Mouse (Mus musculus) hematopoietic multipotent progenitor cell, adult 10-12 weeks (in vitro differentiated cells): Measurements from ENCODE around the gene 4930578G10Rik. TPM values are rescaled to one million over a fixed set of nuclear protein-coding genes. Genes with fewer than 3 reads are reported as not detected.

ENCODE experiments used
- polyA plus RNA-seq: library from polyadenylated mRNA; stranded (reverse); fragments of >175 nt; gene quantifications from 2 replicates; pipeline ENCODE4 v1.2.3, GENCODE M21; 2012; ENCODE audit warnings: low replicate concordance

Gene 4930578G10Rik
- polyA plus RNA-seq: not detected in 2 replicates

DNA sequence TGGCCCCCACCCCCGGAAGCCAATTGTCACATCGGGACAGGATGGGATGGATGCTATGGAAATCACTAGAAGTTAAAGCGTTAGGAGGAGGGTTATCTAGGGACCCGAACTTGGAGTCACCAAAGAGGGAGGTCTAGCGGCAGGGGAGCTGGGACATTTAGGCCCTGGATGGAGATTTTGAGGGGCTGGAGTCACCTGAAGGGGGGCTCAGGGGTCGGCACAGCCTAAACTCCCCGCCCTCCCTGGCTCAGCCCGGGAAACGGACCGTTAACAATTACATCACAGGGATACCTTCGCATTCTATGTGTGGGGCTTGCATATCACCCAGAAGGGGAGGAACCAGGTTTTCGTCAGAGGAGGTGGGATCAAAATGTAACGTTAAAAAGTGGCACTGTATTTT, at the start of gene 4930578G10Rik:
4930578G10Rik (plus strand) TSS at position 301 of the 400 bp plus-strand sequence.

DNA sequence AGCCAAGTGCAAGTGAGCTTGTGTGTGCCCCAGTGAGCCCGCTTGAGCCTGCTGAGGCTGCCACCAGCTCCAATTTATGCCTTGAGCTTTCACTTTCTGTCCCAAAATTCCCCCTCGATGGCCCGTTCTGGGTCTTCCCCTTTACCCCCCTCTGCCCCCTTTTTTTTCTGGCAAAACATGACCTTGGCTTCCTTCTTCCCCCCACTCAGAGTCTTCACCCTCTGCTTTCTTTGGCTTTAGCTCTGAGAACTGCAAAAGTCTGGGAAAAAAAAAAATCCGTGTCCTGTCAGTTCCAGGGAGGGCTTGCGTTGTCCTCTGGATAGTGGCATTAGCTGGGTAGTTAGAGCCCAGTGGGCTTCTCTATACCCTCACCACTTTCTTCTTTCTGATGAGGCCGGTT, 21.1 kb downstream of the 4930578G10Rik start, which contains the start of gene Ccl19:
Ccl19 (minus strand) TSS at position 101 of the 400 bp plus-strand sequence.

DNA sequence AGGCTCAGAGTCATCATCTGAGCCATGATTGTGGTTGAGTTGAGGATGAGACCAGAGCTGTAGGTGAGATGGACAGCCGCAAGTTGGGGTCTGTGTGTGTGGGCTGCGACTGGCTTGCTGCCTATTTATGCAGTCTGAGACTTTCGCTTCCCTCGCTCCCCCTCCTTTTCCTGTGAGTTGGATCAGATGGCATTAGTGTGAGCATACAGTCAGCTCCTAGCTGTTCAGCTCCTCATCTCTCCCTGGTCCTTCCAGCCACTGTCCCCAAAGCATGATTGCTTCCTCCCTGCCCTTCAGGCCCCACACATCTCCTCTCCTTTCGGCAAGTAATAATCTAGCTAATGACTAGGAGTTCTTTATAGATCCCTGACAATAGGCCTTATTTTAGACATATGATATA, 38.5 kb downstream of the 4930578G10Rik start, which contains the start of gene Ccl21a:
Ccl21a (minus strand) TSS at position 101 of the 400 bp plus-strand sequence.

DNA sequence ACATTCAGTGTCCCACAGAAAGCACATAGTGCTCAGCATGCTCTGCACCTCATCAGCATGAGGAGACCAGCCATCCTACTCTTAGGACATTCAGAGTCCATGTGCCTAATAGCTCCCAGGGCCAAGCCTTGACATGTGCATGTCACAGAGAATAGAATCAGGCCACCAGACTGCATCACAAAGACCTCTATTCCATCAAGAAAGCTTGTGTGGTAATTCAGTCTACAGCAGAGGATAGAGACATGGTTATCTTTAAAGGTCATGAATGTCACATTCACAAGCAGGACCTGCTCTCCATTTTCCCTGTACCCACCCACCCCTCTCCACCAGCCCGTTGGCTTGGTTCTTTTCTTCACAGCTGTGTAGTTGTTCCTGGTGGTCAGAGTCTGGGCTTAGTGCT, 118.4 kb downstream of the 4930578G10Rik start, which contains the start of gene Fam205a1:
Fam205a1 (minus strand) TSS at position 101 of the 400 bp plus-strand sequence.

DNA sequence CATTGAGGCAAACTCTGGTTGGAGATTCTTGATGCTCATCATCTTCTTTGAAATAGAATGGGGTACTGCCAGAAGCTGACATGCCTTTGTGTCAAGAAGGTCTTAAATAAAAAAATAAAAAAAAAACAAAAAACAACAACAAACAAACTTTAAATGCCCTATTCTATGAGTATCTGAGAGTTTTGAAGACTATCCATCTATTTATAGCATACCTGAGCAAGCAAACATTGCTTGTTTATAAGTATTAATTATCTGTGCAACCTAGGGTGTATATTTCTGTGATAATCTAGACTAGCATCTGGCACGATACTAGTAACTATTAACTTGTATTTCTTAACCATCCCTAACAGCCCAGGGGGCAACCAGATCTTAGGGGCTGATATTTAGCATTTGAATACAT, 121.3 kb downstream of the 4930578G10Rik start, which contains the start of gene Gm12394:
Gm12394 (minus strand) TSS at position 101 of the 400 bp plus-strand sequence.

DNA sequence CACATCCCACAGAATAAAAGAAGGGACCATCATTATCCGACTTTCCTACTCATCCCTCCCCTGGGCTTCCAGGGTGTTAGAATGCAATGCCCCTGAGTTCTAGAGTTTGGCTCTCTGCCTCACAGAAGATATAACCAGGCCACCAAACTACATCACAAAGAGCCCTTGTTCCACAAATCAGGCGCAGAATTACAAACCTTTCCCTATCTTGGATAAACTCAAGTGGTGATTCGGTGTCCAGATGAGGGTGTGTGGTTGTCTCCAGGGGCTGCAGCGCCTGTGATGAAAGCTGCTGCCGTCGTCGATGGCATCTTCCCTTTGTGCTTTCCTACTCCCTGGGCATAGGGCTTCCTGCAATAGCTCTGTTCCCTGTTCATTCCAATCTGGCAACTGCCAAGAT, 138.8 kb downstream of the 4930578G10Rik start, which contains the start of gene Fam205c:
Fam205c (minus strand) TSS at position 101 of the 400 bp plus-strand sequence.

Other genes starting within 250 kb of the 4930578G10Rik start
- not detected in 2 replicates for gene Fam205a2, start 207.4 kb upstream of the 4930578G10Rik start, polyA plus RNA-seq
- not detected in 2 replicates for gene Gm10591, start 123.3 kb upstream of the 4930578G10Rik start, polyA plus RNA-seq
- gene Gm2564, start 105.8 kb upstream of the 4930578G10Rik start, polyA plus RNA-seq: not detected in 2 replicates
- not detected in 2 replicates for gene Ccl27b, start 80.3 kb upstream of the 4930578G10Rik start, polyA plus RNA-seq
- not detected in 2 replicates for gene Il11ra2, start 73.7 kb upstream of the 4930578G10Rik start, polyA plus RNA-seq
- 0.25 TPM in 1 of 2 replicates, not detected in the other for gene Ccl19, start 21.0 kb downstream of the 4930578G10Rik start, polyA plus RNA-seq
- gene Ccl21a, start 38.4 kb downstream of the 4930578G10Rik start, polyA plus RNA-seq: 1.2 and 4.8 TPM in 2 replicates
- not detected in 2 replicates for gene Fam205a1, start 118.3 kb downstream of the 4930578G10Rik start, polyA plus RNA-seq
- gene Gm12394, start 121.2 kb downstream of the 4930578G10Rik start, polyA plus RNA-seq: not detected in 2 replicates
- not detected in 2 replicates for gene Fam205c, start 138.7 kb downstream of the 4930578G10Rik start, polyA plus RNA-seq
- 0.22 and 0.40 TPM in 2 replicates for gene Phf24, start 181.1 kb downstream of the 4930578G10Rik start, polyA plus RNA-seq
- 20.2 and 20.9 TPM in 2 replicates for gene Dnajb5, start 214.3 kb downstream of the 4930578G10Rik start, polyA plus RNA-seq
- gene 1700022I11Rik, start 234.1 kb downstream of the 4930578G10Rik start, polyA plus RNA-seq: not detected in 2 replicates